Mouse (Mus musculus): ENCODE measurements around the gene Cib3. TPM values are rescaled to one million over a fixed set of nuclear protein-coding genes. Genes with fewer than 3 reads are reported as not detected.

Gene Cib3
- polyA plus RNA-seq, 1 experiment from 2014 or later: not detected

DNA sequence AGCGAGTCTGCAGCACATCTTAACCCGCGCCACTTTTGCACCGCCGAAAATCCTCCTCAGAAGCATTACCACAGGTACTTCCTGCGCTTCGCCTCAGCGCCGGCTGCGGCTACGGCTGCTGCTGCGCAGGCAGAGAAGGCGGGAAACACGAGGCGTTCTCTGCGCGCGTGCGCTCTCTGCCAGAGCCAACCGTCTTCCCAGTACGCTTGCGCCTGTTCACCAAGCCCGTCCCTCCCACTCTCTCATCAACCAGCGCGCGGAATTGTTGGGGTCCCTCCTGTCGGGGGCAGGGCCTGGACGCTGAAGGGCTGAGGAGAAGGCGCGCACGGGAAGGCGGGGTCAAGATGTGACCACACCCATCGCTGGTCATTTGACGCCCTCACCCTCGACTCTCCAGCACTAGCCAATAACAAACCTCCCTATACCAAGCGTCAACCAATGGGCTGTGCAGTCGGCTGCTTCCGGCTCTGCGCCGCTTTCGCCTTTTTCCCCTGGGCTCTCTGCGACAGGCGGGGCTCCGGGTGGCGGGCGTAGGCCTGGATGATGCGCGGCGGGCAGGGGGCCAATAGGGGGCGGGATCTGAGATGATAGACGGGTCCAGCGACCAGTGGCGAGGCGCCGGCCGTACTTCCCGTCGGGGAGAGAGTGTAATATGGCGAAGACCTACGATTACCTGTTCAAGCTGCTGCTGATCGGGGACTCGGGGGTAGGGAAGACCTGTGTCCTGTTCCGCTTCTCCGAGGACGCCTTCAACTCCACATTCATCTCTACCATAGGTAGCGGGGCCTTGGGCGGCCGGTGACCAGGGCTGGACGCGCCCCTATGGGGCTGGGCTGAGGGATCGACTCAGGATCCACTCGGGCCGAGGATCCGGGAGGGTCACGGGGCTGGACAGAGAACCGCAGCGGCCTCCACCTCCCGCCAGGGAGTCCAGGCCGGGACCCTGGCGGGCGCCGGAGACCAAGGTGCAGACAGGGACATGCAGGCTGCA is 51.6 kb downstream of the Cib3 start, which contains the start of gene Rab8a:
Rab8a (plus strand) TSS at position 494 of the 991 bp plus-strand sequence.
- peak; percentile 99 for ATAC-seq
- Histone ChIP-seq H3K27ac (peak within 1 kb of the TSS; percentile 85), H3K9me3 (no peaks in the 10 kb centered on the region), H3K4me3 (replicated peaks) (peak within 1 kb of the TSS; percentile 92), H3K27me3 (replicated peaks) (no peaks in the 10 kb centered on the region), H3K4me2 (replicated peaks) (peak within 1 kb of the TSS; percentile 74), H3K36me3 (0 out of 2 replicates have a peak, but pooled peaks cover 5% of the 10 kb centered on the region), H3K4me1 (replicated peaks) (peaks cover 8% of the 10 kb centered on the region), H3K9ac (peak within 1 kb of the TSS; percentile 97)
- under 1% methylated on average over 82 of the region's 82 CpGs for WGBS

DNA sequence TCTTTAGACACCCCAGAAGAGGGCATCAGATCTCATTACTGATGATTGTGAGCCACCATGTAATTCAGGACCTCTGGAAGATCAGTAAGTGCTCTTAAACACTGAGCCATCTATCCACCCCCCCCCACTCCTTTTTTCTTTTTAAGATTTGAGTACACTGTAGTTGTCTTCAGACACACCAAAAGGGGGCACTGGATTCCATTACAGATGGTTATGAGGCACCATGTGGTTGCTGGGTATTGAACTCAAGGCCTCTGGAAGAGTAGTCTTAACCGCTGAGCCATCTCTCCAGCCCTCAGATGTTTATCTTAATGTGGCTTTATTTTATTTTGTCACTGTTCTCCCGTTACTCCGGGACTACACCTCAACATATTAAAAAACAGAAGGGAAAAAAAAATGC is 52.6 kb downstream of the Cib3 start:
- H3K4me2 ChIP-seq (replicated peaks): peak overlapping the region; percentile 66
- no peaks in the 10 kb centered on the region for H3K27me3 ChIP-seq (replicated peaks)
- peaks cover 8% of the 10 kb centered on the region for H3K4me1 ChIP-seq (replicated peaks)
- no peak overlapping the region for H3K27ac ChIP-seq
- peak overlapping the region; percentile 92 for H3K4me3 ChIP-seq (replicated peaks)
- H3K9me3 ChIP-seq: no peaks in the 10 kb centered on the region
- H3K36me3 ChIP-seq: 0 out of 2 replicates have a peak, but pooled peaks cover 5% of the 10 kb centered on the region
- H3K9ac ChIP-seq: no peak overlapping the region
- 64% methylated on average over 3 of the region's 3 CpGs for WGBS
- ATAC-seq: no peak

DNA sequence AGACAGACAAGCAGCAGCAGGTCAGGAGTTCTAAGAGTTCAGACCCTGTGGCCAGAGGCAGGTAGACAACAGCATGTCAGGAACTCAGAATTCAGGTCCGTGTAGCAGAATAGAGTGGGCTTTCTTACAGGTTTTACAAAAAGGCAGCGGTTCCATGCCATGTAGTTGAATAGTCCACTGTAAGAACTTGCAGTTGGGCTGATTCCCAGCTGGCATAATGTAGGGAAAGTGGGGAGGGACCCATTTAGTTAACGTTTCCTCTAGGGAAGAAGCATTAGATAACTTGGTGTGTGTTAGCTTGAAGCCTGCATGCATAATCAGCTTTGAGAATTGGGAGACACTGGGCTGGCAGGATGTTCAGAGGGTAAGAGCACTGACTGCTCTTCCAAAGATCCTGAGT is 53.9 kb downstream of the Cib3 start:
- no peaks in the 10 kb centered on the region for H3K9me3 ChIP-seq
- H3K4me3 ChIP-seq (replicated peaks): no peak overlapping the region
- H3K27me3 ChIP-seq (replicated peaks): no peaks in the 10 kb centered on the region
- WGBS: 79% methylated on average over 3 of the region's 3 CpGs
- no peak overlapping the region for H3K4me2 ChIP-seq (replicated peaks)
- no peak overlapping the region for H3K27ac ChIP-seq
- no peaks in the 10 kb centered on the region for H3K36me3 ChIP-seq
- peaks cover 8% of the 10 kb centered on the region for H3K4me1 ChIP-seq (replicated peaks)
- H3K9ac ChIP-seq: no peak overlapping the region
- ATAC-seq: no peak

DNA sequence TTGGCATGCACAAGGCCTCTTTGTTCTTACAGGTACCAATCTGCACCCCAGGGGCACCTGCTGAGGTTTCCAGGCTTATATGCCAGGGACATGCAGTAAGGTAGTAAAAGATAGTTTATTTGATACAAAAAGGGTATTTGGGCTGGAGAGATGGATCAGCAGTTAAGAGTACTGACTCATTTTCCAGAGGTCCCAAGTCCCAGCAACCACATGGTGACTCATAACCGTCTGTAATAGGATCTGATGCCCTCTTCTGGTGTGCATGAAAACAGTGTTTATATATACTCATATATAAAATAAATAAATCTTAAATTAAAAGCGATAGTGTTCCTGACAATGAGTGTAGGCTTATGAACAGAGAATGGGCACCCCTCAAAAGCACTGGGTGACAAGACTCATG is 54.5 kb downstream of the Cib3 start:
- H3K27ac ChIP-seq: no peak overlapping the region
- H3K4me2 ChIP-seq (replicated peaks): no peak overlapping the region
- no peaks in the 10 kb centered on the region; the same call in 1 of the 2 replicates for H3K36me3 ChIP-seq
- no peak overlapping the region for H3K4me3 ChIP-seq (replicated peaks)
- H3K27me3 ChIP-seq (replicated peaks): no peaks in the 10 kb centered on the region
- ATAC-seq: no peak
- no peaks in the 10 kb centered on the region for H3K9me3 ChIP-seq
- peaks cover 8% of the 10 kb centered on the region for H3K4me1 ChIP-seq (replicated peaks)
- H3K9ac ChIP-seq: no peak overlapping the region
- WGBS: 71% methylated on average over 2 of the region's 2 CpGs

Other genes with a start within 250 kb of the Cib3 start
- gene Cyp4f18, start 203.2 kb downstream of the Cib3 start, polyA plus RNA-seq (2015; fragmentation: Nextera tagmentation; extraction: Ambion mirVana): 2.6 and 2.8 TPM in 2 replicates
- not detected in 2 replicates for gene Olfr372, start 171.6 kb downstream of the Cib3 start, polyA plus RNA-seq (2015; fragmentation: Nextera tagmentation; extraction: Ambion mirVana)
- gene Olfr373, start 129.7 kb downstream of the Cib3 start, polyA plus RNA-seq (2015; fragmentation: Nextera tagmentation; extraction: Ambion mirVana): 0.05 and 0.09 TPM in 2 replicates
- gene Olfr374, start 105.8 kb downstream of the Cib3 start, polyA plus RNA-seq (2015; fragmentation: Nextera tagmentation; extraction: Ambion mirVana): 0.01 and 0.04 TPM in 2 replicates
- gene Tpm4, start 77.9 kb downstream of the Cib3 start, polyA plus RNA-seq (2015; fragmentation: Nextera tagmentation; extraction: Ambion mirVana): 545 and 589 TPM in 2 replicates
- 149 and 159 TPM in 2 replicates for gene Rab8a, start 51.6 kb downstream of the Cib3 start, polyA plus RNA-seq (2015; fragmentation: Nextera tagmentation; extraction: Ambion mirVana)
- 1.5 and 2.0 TPM in 2 replicates for gene Hsh2d, start 23.2 kb downstream of the Cib3 start, polyA plus RNA-seq (2015; fragmentation: Nextera tagmentation; extraction: Ambion mirVana)
- gene Gm11034, start 799 bp upstream of the Cib3 start, polyA plus RNA-seq (2015; fragmentation: Nextera tagmentation; extraction: Ambion mirVana): not detected in 2 replicates
- gene Fam32a, start 6.9 kb upstream of the Cib3 start, polyA plus RNA-seq (2015; fragmentation: Nextera tagmentation; extraction: Ambion mirVana): 70.9 and 72.8 TPM in 2 replicates
- gene Ap1m1, start 27.2 kb upstream of the Cib3 start, polyA plus RNA-seq (2015; fragmentation: Nextera tagmentation; extraction: Ambion mirVana): 96.6 and 104 TPM in 2 replicates
- 21.5 and 24.3 TPM in 2 replicates for gene Gm10282, start 92.4 kb upstream of the Cib3 start, polyA plus RNA-seq (2015; fragmentation: Nextera tagmentation; extraction: Ambion mirVana)
- 6.6 and 7.2 TPM in 2 replicates for gene Klf2, start 106.2 kb upstream of the Cib3 start, polyA plus RNA-seq (2015; fragmentation: Nextera tagmentation; extraction: Ambion mirVana)
- 43.6 and 45.5 TPM in 2 replicates for gene Eps15l1, start 208.6 kb upstream of the Cib3 start, polyA plus RNA-seq (2015; fragmentation: Nextera tagmentation; extraction: Ambion mirVana)
- 0.98 and 1.1 TPM in 2 replicates for gene Calr3, start 231.0 kb upstream of the Cib3 start, polyA plus RNA-seq (2015; fragmentation: Nextera tagmentation; extraction: Ambion mirVana)
- 11.8 and 11.9 TPM in 2 replicates for gene 1700030K09Rik, start 231.0 kb upstream of the Cib3 start, polyA plus RNA-seq (2015; fragmentation: Nextera tagmentation; extraction: Ambion mirVana)